Mouse (Mus musculus) stomach, postnatal 0 days (tissue): ENCODE measurements around the gene Fam118b.

Experiments
- CTCF ChIP-seq: IDR thresholded peaks from 2 replicates; pipeline ENCODE4 v1.5.1; 2016; ENCODE audit warnings: antibody characterized with exemption, low read depth, mild to moderate bottlenecking, moderate library complexity
- EP300 ChIP-seq: optimal IDR thresholded peaks from 2 replicates; pipeline ENCODE3; 2016; ENCODE audit warnings: antibody characterized with exemption

DNA sequence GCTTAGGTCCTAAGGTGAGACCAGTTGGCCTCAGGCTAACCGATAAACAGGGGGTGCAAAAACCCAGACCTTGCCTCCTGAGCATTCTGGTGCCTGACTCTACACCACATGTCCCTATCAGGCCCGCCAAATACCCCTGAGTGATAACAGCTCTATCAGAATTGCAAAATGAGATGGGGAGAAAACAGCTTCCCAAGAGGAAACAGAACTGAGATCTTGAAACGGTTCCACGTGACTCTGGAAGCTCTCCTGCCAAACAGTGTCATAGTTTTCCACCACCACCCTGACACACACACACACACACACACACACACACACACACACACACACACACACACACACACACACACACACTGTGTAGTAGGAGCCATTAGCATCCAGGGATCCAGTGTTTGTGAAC, 23.3 kb upstream of the Fam118b start:
- no peak for TF ChIP-seq CTCF
- TF ChIP-seq EP300, result no peak
